Mouse (Mus musculus): ENCODE data around the gene Slc38a9. TPM values are rescaled to one million over a fixed set of nuclear protein-coding genes. Genes with fewer than 3 reads are reported as not detected.

Slc38a9 gene
- polyA plus RNA-seq, 1 experiment, result 2.9 TPM

GRCm38 (mm10) chr13:112759777-112760537, 99.4 kb downstream of the Slc38a9 start:
- WGBS, result 57% methylated on average over 15 of the region's 15 CpGs
- no peak for TF ChIP-seq CTCF (IDR thresholded peaks at IDR 0.05; ENCODE audit: extremely low read depth, insufficient read length, insufficient replicate concordance, low read depth, low read length)
- TF ChIP-seq POLR2A (IDR thresholded peaks at IDR 0.05; ENCODE audit: low read depth, low read length), result no peak
- Histone ChIP-seq H3K4me1 (ENCODE audit: control insufficient read depth, insufficient read depth, insufficient read length, low read length) (no peaks in the 10 kb centered on the region), H3K27me3 (ENCODE audit: control insufficient read depth, insufficient read depth, low read length) (no peaks in the 10 kb centered on the region), H3K4me3 (ENCODE audit: low read depth, low read length) (no peak overlapping the region), H3K27ac (ENCODE audit: insufficient read depth, low read depth, low read length) (no peak overlapping the region), H3K36me3 (ENCODE audit: control insufficient read depth, insufficient read depth, low read length) (no peaks in the 10 kb centered on the region)

- WGBS, result 26% methylated on average over 1 of the region's 1 CpGs
- TF ChIP-seq CTCF (IDR thresholded peaks at IDR 0.05; ENCODE audit: extremely low read depth, insufficient read length, insufficient replicate concordance, low read depth, low read length), result no peak
- TF ChIP-seq POLR2A (IDR thresholded peaks at IDR 0.05; ENCODE audit: low read depth, low read length), result no peak
- Histone ChIP-seq H3K27me3 (ENCODE audit: control insufficient read depth, insufficient read depth, low read length) (no peaks in the 10 kb centered on the region), H3K4me3 (ENCODE audit: low read depth, low read length) (no peak overlapping the region), H3K36me3 (ENCODE audit: control insufficient read depth, insufficient read depth, low read length) (no peaks in the 10 kb centered on the region), H3K4me1 (ENCODE audit: control insufficient read depth, insufficient read depth, insufficient read length, low read length) (no peaks in the 10 kb centered on the region), H3K27ac (ENCODE audit: insufficient read depth, low read depth, low read length) (no peak overlapping the region)
These were observed 100.0 kb downstream of the Slc38a9 start for GRCm38 (mm10) chr13:112760538-112760881.

GRCm38 (mm10) chr13:112761787-112762186, 101.2 kb downstream of the Slc38a9 start:
- Histone ChIP-seq H3K27ac (ENCODE audit: insufficient read depth, low read depth, low read length) (no peak overlapping the region; the same call in 1 of the 2 replicates), H3K27me3 (ENCODE audit: control insufficient read depth, insufficient read depth, low read length) (no peaks in the 10 kb centered on the region), H3K36me3 (ENCODE audit: control insufficient read depth, insufficient read depth, low read length) (no peaks in the 10 kb centered on the region), H3K4me3 (ENCODE audit: low read depth, low read length) (no peak overlapping the region), H3K4me1 (ENCODE audit: control insufficient read depth, insufficient read depth, insufficient read length, low read length) (no peaks in the 10 kb centered on the region)
- WGBS, result 50% methylated on average over 1 of the region's 1 CpGs
- TF ChIP-seq POLR2A (IDR thresholded peaks at IDR 0.05; ENCODE audit: low read depth, low read length) (no peak), CTCF (IDR thresholded peaks at IDR 0.05; ENCODE audit: extremely low read depth, insufficient read length, insufficient replicate concordance, low read depth, low read length) (no peak)

GRCm38 (mm10) chr13:112762548-112762947, 102.0 kb downstream of the Slc38a9 start:
- Histone ChIP-seq H3K36me3 (ENCODE audit: control insufficient read depth, insufficient read depth, low read length) (no peaks in the 10 kb centered on the region), H3K4me1 (ENCODE audit: control insufficient read depth, insufficient read depth, insufficient read length, low read length) (no peaks in the 10 kb centered on the region), H3K27ac (ENCODE audit: insufficient read depth, low read depth, low read length) (no peak overlapping the region), H3K27me3 (ENCODE audit: control insufficient read depth, insufficient read depth, low read length) (no peaks in the 10 kb centered on the region), H3K4me3 (ENCODE audit: low read depth, low read length) (no peak overlapping the region)
- 70% methylated on average over 4 of the region's 4 CpGs for WGBS
- no peak for TF ChIP-seq POLR2A (IDR thresholded peaks at IDR 0.05; ENCODE audit: low read depth, low read length)
- no peak for TF ChIP-seq CTCF (IDR thresholded peaks at IDR 0.05; ENCODE audit: extremely low read depth, insufficient read length, insufficient replicate concordance, low read depth, low read length)

- H3K27ac ChIP-seq (ENCODE audit: insufficient read depth, low read depth, low read length), result no peak overlapping the region
These were observed 103.1 kb downstream of the Slc38a9 start for GRCm38 (mm10) chr13:112763531-112764091.

GRCm38 (mm10) chr13:112764556-112764955, 104.0 kb downstream of the Slc38a9 start:
- Histone ChIP-seq H3K4me1 (ENCODE audit: control insufficient read depth, insufficient read depth, insufficient read length, low read length) (no peaks in the 10 kb centered on the region), H3K27ac (ENCODE audit: insufficient read depth, low read depth, low read length) (0 out of 2 replicates have a peak overlapping the region, but pooled peaks have one; percentile 36), H3K27me3 (ENCODE audit: control insufficient read depth, insufficient read depth, low read length) (no peaks in the 10 kb centered on the region), H3K4me3 (ENCODE audit: low read depth, low read length) (no peak overlapping the region), H3K36me3 (ENCODE audit: control insufficient read depth, insufficient read depth, low read length) (no peaks in the 10 kb centered on the region)
- WGBS, result 84% methylated on average over 5 of the region's 5 CpGs
- TF ChIP-seq CTCF (IDR thresholded peaks at IDR 0.05; ENCODE audit: extremely low read depth, insufficient read length, insufficient replicate concordance, low read depth, low read length), result no peak
- TF ChIP-seq POLR2A (IDR thresholded peaks at IDR 0.05; ENCODE audit: low read depth, low read length), result no peak

More at GRCm38 (mm10) chr13:112763531-112764091, 103.1 kb downstream of the Slc38a9 start:
- no peaks in the 10 kb centered on the region for H3K36me3 ChIP-seq (ENCODE audit: control insufficient read depth, insufficient read depth, low read length)
- H3K4me1 ChIP-seq (ENCODE audit: control insufficient read depth, insufficient read depth, insufficient read length, low read length), result no peaks in the 10 kb centered on the region
- H3K4me3 ChIP-seq (ENCODE audit: low read depth, low read length), result no peak overlapping the region
- no peaks in the 10 kb centered on the region for H3K27me3 ChIP-seq (ENCODE audit: control insufficient read depth, insufficient read depth, low read length)
- 38% methylated on average over 10 of the region's 10 CpGs for WGBS
- TF ChIP-seq CTCF (IDR thresholded peaks at IDR 0.05; ENCODE audit: extremely low read depth, insufficient read length, insufficient replicate concordance, low read depth, low read length) (no peak), POLR2A (IDR thresholded peaks at IDR 0.05; ENCODE audit: low read depth, low read length) (no peak)

- no peaks in the 10 kb centered on the region; the same call in 1 of the 2 replicates for H3K4me1 ChIP-seq (ENCODE audit: control insufficient read depth, insufficient read depth, insufficient read length, low read length)
- WGBS, result 83% methylated on average over 3 of the region's 3 CpGs
- H3K36me3 ChIP-seq (ENCODE audit: control insufficient read depth, insufficient read depth, low read length), result no peaks in the 10 kb centered on the region
- no peak overlapping the region for H3K27ac ChIP-seq (ENCODE audit: insufficient read depth, low read depth, low read length)
- H3K4me3 ChIP-seq (ENCODE audit: low read depth, low read length), result no peak overlapping the region
- TF ChIP-seq CTCF (IDR thresholded peaks at IDR 0.05; ENCODE audit: extremely low read depth, insufficient read length, insufficient replicate concordance, low read depth, low read length) (no peak), POLR2A (IDR thresholded peaks at IDR 0.05; ENCODE audit: low read depth, low read length) (no peak)
- H3K27me3 ChIP-seq (ENCODE audit: control insufficient read depth, insufficient read depth, low read length), result no peaks in the 10 kb centered on the region
These were observed 105.1 kb downstream of the Slc38a9 start for GRCm38 (mm10) chr13:112765654-112766053.

Data from small intestine, adult 2 months (tissue).